Mouse (Mus musculus) C2C12 (cell line): Measurements from ENCODE around the gene Capn1.

ENCODE experiments used
- CTCF ChIP-seq: IDR thresholded peaks from one replicate; pipeline ENCODE4 v1.5.1; 2011; ENCODE audit not compliant: control insufficient read depth, insufficient read depth, insufficient read length
- USF1 ChIP-seq: IDR thresholded peaks from one replicate; pipeline ENCODE4 v1.6.1; 2011; ENCODE audit warnings: low read depth, mild to moderate bottlenecking, control low read depth, moderate library complexity

- TF ChIP-seq CTCF (no peak), USF1 (no peak)
Observed at GRCm38 (mm10) chr19:6015511-6016315, at the start of gene Capn1.
